Mouse (Mus musculus): ENCODE data around the gene Slc35d3.

DNA sequence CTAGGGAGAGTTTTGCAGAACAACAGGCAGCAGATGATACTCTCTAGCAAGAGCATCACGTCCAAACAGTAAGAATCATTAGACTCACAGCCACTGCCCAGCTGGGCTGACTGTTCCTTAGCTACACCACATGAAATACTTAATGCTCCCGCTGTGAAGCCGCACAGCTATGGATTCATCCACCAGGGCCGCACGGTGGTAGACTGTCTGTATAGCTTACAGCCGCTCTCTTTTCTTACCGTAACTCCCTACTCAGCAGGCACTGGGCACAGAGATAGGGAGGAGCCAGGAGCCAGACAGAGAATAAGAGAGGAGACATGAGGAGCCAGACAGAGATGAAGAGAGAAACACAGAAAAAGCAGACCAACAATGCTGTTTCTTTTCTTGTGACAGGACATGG, 25.4 kb upstream of the Slc35d3 start:
- no peak for TF ChIP-seq EP300 (IDR thresholded peaks at IDR 0.05)
- no peak for TF ChIP-seq CTCF (IDR thresholded peaks at IDR 0.05)
